Mouse (Mus musculus) MEL (cell line): ENCODE measurements around the gene Arl15.

ENCODE experiments used
- CTCF ChIP-seq, 3 experiments: IDR thresholded peaks in 2 of 3; conservative IDR thresholded peaks in 1 of 3; 2 replicates each; pipeline ENCODE4 v1.5.1; 2011 to 2012; ENCODE audit warnings: low read length in 3 of 3, low read depth in 2 of 3, mild to moderate bottlenecking in 2 of 3, improper control_type of control experiment in 1 of 3, inconsistent platforms in 1 of 3, mixed read lengths in 1 of 3, moderate library complexity in 1 of 3; ENCODE audit not compliant: control insufficient read depth in 1 of 3, insufficient read depth in 1 of 3, poor library complexity in 1 of 3, severe bottlenecking in 1 of 3
- MAFK ChIP-seq: IDR thresholded peaks from 2 replicates; pipeline ENCODE4 v1.6.1; 2011; ENCODE audit warnings: low read depth, mild to moderate bottlenecking, low read length, improper control_type of control experiment, borderline replicate concordance
- POLR2AphosphoS2 ChIP-seq: IDR thresholded peaks from 2 replicates; pipeline ENCODE4 v1.6.1; 2011; ENCODE audit warnings: low read length, improper control_type of control experiment
- SMC3 ChIP-seq: IDR thresholded peaks from 2 replicates; pipeline ENCODE4 v1.6.1; 2011; ENCODE audit warnings: low read depth, low read length, improper control_type of control experiment
- USF2 ChIP-seq, 2 experiments: IDR thresholded peaks; 2 replicates each; pipeline ENCODE4 v1.6.1; 2011 to 2012; ENCODE audit warnings: improper control_type of control experiment in 2 of 2, low read length in 2 of 2, borderline replicate concordance in 1 of 2, inconsistent platforms in 1 of 2, low read depth in 1 of 2, mild to moderate bottlenecking in 1 of 2; ENCODE audit not compliant: insufficient read depth in 1 of 2
- ZKSCAN1 ChIP-seq: IDR thresholded peaks from 2 replicates; pipeline ENCODE4 v1.6.1; 2012; ENCODE audit warnings: low read depth, mild to moderate bottlenecking, inconsistent platforms, low read length, improper control_type of control experiment, moderate library complexity

DNA sequence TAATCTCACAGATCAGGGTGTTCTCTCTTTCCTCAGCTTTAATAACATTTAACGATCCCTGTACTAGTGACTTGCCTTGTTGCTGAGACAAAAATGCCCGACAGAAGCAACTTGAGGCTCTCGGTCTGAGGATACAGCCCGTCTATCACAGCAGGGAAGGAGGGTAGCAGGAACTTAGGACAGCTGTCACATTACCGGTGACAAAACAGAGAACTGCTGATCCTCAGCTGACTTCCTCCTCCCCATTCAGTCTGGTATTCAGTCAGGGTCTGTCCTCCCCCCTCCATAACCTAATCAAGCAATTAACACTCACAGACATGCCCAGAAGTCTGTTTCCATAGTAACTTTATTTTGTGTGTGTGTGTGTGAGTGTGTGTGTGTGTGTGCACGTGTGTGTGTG lies 38.5 kb upstream of the Arl15 start:
- TF ChIP-seq ZKSCAN1 (no peak), CTCF (IDR thresholded peaks at IDR 0.05 in 2 of 3, conservative IDR thresholded peaks at IDR 0.05 in 1 of 3; ENCODE audit: control insufficient read depth in 1 of 3, insufficient read depth in 1 of 3, low read depth in 2 of 3, low read length in 3 of 3, poor library complexity in 1 of 3, severe bottlenecking in 1 of 3) (no peak), POLR2AphosphoS2 (no peak), SMC3 (no peak), MAFK (no peak), USF2 (IDR thresholded peaks at IDR 0.05; ENCODE audit: borderline replicate concordance in 1 of 2, insufficient read depth in 1 of 2, low read depth in 1 of 2, low read length in 2 of 2) (no peak)
